Mouse (Mus musculus): ENCODE results near the gene Ccdc33.

GRCm38 (mm10) chr9:58063531-58063930 lies 55.1 kb downstream of the Ccdc33 start, which contains the start of gene Stra6:
- no peak for TF ChIP-seq CTCF (IDR thresholded peaks at IDR 0.05)
- no peak for TF ChIP-seq POLR2A (IDR thresholded peaks at IDR 0.05; ENCODE audit: insufficient read depth, low read depth, low read length)

Measured in heart, adult 2 months (tissue).